Mouse (Mus musculus) mature B cell (primary cell): ENCODE measurements around the gene Cpsf2.

Experiments used
- in situ Hi-C: fragments of 300-500 bp; cut with MboI; formaldehyde crosslinking; loops from 2 replicates; pipeline ENCODE4 v1.14.3; 2019

Cpsf2 gene

GRCm38 (mm10) chr12:101979213-101979750, 3.5 kb downstream of the Cpsf2 start:
- in situ Hi-C loops, result loop anchor here (10.0 kb wide), 1 partner anchor 476 kb away; no protein-coding TSS in a partner anchor

DNA sequence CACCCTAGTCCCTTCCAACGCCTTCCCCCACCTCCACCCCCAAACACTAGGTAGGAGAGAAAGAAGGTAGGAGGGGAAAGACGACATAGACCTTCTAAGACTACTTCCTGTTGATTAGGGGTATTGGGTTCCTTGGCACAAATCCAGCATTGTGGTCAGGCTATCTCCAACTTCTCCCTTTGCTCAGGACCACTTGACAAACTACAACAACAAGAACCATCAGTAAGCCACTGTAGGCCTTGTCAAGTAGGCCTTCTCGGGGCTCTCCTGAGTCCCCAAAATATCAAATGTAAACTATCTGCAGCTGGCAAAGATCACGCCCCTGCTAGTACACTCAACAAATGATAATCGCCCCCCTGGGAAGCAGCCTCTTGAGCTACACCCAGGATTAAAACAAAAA, 4.5 kb downstream of the Cpsf2 start:
- in situ Hi-C loops, result loop anchor here (10.0 kb wide), 1 partner anchor 405 kb away; no protein-coding TSS in a partner anchor

DNA sequence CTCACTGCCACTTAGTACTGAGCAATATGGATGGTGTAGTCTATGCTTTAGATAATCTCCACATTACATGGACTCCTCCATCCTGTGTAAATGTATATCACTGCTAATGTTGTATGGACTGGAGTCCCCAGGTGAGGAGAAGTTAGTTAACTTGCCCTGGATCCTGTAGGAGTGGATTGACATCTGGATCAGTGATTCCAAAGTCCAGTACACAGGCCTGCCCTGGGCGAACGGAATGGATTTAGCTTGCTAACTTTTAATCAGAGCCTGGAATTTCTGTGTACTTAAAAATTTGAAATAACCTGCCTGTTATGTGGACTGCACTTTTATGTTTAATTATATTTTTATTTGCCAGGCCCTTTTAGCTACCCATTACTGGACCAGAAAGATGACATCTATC, 5.8 kb downstream of the Cpsf2 start:
- in situ Hi-C loops, result loop anchor here (10.0 kb wide), 1 partner anchor 403 kb away; no protein-coding TSS in a partner anchor

- in situ Hi-C loops, result loop anchor here (10.0 kb wide), 1 partner anchor 402 kb away; no protein-coding TSS in a partner anchor
Measured at GRCm38 (mm10) chr12:101982977-101983376, 7.2 kb downstream of the Cpsf2 start.

- in situ Hi-C loops, result loop anchor here (10.0 kb wide), 1 partner anchor 400 kb away; no protein-coding TSS in a partner anchor
Measured at GRCm38 (mm10) chr12:101985110-101985509, 9.3 kb downstream of the Cpsf2 start.

DNA sequence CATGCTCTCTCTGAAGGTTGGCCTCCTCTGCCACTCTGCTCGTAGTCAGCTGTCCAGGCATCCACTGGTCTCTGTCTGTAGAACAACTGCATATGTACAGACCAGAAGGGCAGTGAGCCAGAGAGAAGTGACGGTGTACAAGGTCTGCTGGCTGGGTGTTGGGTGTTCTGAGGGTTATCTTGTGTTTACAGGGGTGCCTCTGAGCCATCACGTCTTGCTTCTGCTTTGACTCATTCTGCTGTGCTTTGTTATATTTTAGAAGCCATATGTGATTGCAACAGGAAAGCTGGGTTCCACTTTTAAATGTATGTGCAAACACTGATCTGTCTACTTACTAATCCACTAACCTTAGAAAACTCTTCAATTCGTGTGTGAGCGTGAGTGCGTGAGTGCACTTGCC, 11.9 kb downstream of the Cpsf2 start:
- in situ Hi-C loops, result loop anchor here (10.0 kb wide), 1 partner anchor 397 kb away; no protein-coding TSS in a partner anchor

- in situ Hi-C loops, result loop anchor here (10.0 kb wide), 1 partner anchor 470 kb away; the partner anchor contains the start of gene Golga5
Measured at GRCm38 (mm10) chr12:101994576-101995467, 19.0 kb downstream of the Cpsf2 start.

GRCm38 (mm10) chr12:101998929-101999328, 23.1 kb downstream of the Cpsf2 start:
- in situ Hi-C loops, result loop anchor here (10.0 kb wide), 1 partner anchor 466 kb away; the partner anchor contains the start of gene Golga5

GRCm38 (mm10) chr12:102000785-102001184, 25.0 kb downstream of the Cpsf2 start:
- in situ Hi-C loops, result no loop called here

DNA sequence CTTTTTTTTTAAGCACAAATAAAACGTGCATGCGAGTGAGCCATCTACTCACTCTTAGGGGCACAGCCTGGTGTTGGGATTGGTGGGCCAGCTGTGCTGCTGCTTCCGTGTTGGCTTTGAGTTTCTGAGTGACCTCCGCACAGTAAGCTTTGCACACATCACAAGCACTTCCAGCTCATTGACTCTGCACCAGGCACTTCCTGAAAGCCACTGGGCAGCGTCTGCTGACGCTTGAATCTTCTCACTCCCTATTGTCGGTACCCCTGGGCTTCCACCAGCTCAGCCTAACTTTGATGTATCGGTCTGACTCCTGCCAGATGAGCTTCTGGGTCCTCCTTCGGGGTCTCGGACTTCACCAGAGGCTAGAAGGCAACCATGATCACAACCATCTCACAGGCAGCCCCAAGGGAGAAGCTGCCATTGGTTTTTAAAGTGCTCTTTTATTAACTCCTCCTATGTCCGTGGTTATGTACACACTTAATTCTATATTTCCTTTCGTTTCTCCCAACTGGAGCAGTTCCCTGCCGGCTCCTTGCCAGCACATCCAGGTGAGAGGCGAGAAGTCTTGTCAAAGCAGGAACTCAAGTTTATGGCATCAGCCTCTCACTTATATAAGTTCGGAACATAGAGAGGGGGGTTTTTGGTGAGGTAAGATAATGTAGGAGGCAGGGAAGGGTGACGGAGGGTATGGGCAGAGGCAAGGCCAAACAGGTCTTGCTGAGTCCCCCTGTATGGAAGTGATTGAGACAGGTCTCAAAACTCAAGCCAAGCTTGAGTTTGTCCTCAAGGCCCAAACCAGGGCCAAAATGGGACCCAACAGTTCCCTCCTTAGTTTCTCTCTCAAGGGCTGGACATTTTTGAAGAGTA, 32.6 kb downstream of the Cpsf2 start:
- in situ Hi-C loops, result no loop called here

DNA sequence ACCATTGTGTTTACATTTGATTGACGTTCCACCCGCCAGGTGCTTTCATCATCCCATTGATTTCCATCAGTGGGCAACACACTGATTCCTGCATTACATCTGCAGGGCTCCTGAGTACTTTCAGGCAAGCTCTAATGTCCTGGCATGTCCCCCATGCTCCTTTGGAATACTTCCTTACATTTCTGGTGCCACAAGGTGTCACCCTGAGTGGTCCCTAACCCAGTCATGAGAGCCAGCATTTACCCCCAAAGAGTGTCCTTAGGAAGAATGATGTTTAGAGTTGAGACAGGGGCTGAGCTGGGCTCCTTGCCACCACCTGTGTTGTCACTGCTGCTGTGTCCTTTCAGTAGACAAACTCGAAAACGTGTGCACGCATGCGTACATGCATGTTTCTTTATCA, 33.8 kb downstream of the Cpsf2 start:
- in situ Hi-C loops, result no loop called here

GRCm38 (mm10) chr12:102014411-102014810, 38.6 kb downstream of the Cpsf2 start:
- in situ Hi-C loops, result no loop called here

- in situ Hi-C loops, result no loop called here
Measured at GRCm38 (mm10) chr12:102015127-102015526, 39.3 kb downstream of the Cpsf2 start.

DNA sequence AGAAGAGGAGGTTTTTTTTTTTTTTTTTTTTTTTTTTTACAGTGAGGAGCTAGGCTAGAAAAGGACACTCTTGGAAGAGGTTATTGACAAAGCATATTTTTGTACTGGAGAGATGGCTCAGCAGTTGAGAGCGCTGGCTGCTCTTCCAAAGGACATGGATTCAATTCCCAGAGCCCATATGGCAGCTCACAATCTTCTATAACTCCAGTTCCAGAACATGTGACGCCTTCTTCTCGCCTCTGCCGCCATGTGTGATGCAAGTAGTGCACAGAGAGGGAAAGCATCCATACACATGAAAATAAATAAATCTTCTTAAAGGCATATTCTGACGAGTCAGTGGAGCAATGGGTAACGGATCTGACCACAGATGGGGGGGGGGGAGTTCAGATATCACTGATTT, 46.1 kb downstream of the Cpsf2 start:
- in situ Hi-C loops, result no loop called here

GRCm38 (mm10) chr12:102029184-102029583, 53.4 kb downstream of the Cpsf2 start:
- in situ Hi-C loops, result no loop called here

DNA sequence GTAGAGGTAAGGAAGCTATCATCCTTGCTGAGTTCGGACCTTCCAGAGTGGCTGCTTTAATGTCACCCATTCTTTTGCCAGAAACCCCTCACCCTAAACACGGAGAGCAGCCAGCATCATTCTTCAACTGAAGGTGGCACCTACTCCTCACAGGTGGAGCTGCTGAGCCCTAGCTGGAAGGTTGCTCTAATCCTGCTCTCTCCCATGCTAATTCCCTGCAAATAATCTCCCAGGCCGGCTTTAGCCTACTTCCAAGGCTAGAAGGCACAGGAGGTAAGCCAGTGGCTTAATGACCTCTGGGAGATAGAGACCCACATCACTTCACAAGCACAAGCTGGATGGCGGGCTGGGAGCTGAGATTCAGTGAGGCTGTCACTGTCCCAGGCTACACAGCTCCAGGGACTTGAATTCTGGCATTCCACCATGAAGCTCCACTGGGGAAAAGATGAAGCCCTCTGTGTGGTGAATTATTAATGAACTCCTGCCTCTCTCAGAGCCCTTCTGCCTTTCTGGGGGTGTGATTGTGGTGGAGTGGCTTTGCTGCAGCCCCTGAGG, 54.2 kb downstream of the Cpsf2 start:
- in situ Hi-C loops, result no loop called here

DNA sequence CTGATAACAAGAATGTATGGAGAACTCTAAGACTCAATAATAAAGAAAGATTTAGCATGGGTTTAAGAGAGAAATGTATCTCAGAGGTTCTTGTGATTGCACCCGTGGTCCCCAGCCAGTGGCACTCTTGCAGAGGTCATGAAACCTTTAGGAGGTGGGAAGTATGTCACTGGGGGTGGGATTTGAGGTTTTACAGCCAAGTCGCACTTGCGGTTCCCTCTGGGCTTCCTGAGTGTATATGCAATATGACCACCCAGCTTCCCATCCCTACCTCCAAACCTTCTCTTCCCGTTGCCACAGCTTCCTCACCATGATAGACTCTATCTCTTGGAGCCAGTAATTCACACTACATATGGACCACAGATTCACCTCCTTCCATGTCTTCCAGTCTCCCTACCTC, 59.1 kb downstream of the Cpsf2 start:
- in situ Hi-C loops, result no loop called here

- in situ Hi-C loops, result no loop called here
Measured at GRCm38 (mm10) chr12:102039861-102040260, 64.1 kb downstream of the Cpsf2 start.

GRCm38 (mm10) chr12:102041699-102042098, 65.9 kb downstream of the Cpsf2 start:
- in situ Hi-C loops, result no loop called here

DNA sequence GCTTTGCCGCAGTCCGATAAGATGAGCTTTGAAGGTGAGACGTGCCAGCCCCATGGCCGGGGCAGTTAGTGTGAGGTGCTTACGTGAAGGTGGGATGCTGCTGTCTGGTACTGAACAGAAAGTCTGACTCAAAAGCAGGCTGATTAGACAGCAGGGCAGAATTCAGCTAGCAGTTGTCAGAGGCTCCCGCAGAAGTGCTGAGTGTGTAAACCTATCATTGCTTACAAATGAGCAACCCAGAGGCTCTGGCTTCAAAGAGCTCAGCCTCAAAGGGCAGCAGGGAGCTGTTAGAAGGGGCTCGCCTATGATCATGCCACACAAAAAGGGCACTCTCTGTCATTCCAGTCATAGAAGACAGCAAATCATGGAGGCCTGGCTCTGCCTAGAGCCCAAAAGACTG, 66.5 kb downstream of the Cpsf2 start:
- in situ Hi-C loops, result no loop called here

DNA sequence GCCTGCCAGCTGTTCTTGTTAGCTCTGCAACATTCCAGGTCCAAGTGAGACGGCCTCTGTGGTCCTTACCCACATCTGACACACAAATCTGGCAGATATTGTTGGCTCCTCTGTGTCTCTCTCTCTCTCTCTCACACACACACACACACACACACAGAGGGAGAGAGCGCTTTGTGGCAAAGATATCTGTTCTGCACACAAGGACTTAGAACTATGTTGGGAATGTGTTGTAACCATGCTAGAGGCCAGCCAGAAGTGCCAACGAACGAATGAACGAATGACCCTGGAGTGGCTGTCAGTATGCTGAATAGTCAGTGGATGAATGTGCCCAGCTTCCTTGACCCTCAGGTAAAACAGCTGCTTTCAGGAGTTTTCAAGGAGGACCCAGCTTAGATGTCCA, 68.1 kb downstream of the Cpsf2 start:
- in situ Hi-C loops, result no loop called here

DNA sequence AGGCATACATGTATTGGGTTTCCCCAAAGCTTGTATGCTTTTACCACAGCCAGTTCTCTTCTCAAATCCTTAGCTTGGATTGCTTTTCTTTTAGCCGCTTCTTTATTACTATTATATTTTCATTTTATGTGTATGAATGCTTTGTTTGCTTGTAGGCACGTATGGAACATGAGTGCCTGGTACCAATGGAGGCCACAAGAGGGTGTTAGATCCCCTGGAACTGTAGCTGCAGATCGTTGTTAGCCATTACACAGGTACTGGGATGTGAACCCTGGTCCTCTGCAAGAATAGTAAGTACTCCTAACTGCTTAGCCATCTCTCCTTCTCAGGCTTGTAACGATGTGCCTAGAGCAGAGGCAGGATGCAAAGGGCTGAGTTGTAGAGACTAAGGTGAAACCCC, 78.4 kb downstream of the Cpsf2 start:
- in situ Hi-C loops, result no loop called here
